Mouse (Mus musculus) myocyte (in vitro differentiated cells): Measurements from ENCODE around the gene Tbccd1.
A peak's percentile ranks its signal among the peaks of the same experiment; 100 is the strongest.

ENCODE experiments used
- CEBPB ChIP-seq: IDR thresholded peaks from 2 replicates; pipeline ENCODE4 v1.6.1; 2011; ENCODE audit warnings: mild to moderate bottlenecking, moderate library complexity; ENCODE audit not compliant: poor library complexity, insufficient read depth, severe bottlenecking
- E2F4 ChIP-seq: IDR thresholded peaks from one replicate; pipeline ENCODE4 v1.6.1; 2011; ENCODE audit warnings: mild to moderate bottlenecking, control low read depth, moderate library complexity; ENCODE audit not compliant: insufficient read depth
- MAX ChIP-seq: IDR thresholded peaks from one replicate; pipeline ENCODE4 v1.6.1; 2011; ENCODE audit warnings: low read depth, mild to moderate bottlenecking, control low read depth
- MYOG ChIP-seq, 3 experiments: IDR thresholded peaks; one replicate each; pipeline ENCODE4 v1.6.1; 2011; ENCODE audit warnings: control low read depth in 2 of 3, low read depth in 2 of 3, mild to moderate bottlenecking in 2 of 3; ENCODE audit not compliant: insufficient read length in 2 of 3, control insufficient read depth in 1 of 3, insufficient read depth in 1 of 3
- POLR2A ChIP-seq: IDR thresholded peaks from one replicate; pipeline ENCODE4 v1.6.1; 2011; ENCODE audit warnings: low read depth, mild to moderate bottlenecking, control low read depth, moderate library complexity; ENCODE audit not compliant: insufficient read length
- POLR2AphosphoS2 ChIP-seq: IDR thresholded peaks from one replicate; pipeline ENCODE4 v1.6.1; 2011; ENCODE audit warnings: low read depth, control low read depth; ENCODE audit not compliant: insufficient read length
- TCF12 ChIP-seq: IDR thresholded peaks from one replicate; pipeline ENCODE4 v1.6.1; 2011; ENCODE audit warnings: mild to moderate bottlenecking, control low read depth; ENCODE audit not compliant: poor library complexity, insufficient read depth, severe bottlenecking

- TF ChIP-seq MAX (no peak), CEBPB (no peak), POLR2A (no peak), POLR2AphosphoS2 (no peak), TCF12 (no peak), E2F4 (no peak), MYOG (IDR thresholded peaks at IDR 0.05; ENCODE audit: control insufficient read depth in 1 of 3, insufficient read depth in 1 of 3, insufficient read length in 2 of 3, low read depth in 2 of 3) (peak in 2 of 3 experiments; percentile 34 to 79)
Observed at GRCm38 (mm10) chr16:22844061-22844801, 13.2 kb downstream of the Tbccd1 start.
